Mouse (Mus musculus): ENCODE data around the gene Blmh.

DNA sequence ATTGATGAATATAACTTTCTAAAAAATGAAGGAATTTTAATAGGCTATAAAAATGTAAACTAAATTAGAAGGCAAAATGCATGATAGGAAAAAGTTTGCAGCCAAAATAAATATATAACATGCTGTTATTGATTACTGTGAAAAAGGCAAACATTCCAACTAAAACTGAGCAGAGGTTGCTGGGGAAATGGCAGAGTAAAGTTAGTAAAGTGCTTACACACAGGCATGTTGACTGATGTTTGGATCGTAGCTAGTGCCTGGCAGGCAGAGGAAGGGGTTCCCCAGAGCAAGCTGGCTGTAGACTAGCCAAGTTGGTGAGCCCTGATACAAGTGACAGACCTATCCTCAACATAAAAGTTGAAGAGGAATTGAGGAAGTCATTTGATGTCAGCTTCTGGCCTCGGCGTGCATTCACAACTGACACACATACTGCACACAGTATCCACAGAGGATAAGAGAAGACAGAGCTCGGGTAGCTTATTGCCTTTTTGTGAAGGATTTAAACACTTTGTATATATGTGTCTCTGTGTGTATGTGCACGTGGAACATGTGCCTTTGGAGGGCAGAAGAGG, 57.0 kb downstream of the Blmh start:
- no peak for TF ChIP-seq CTCF (IDR thresholded peaks at IDR 0.05; ENCODE audit: low read depth)
- TF ChIP-seq EP300 (IDR thresholded peaks at IDR 0.05; ENCODE audit: low read depth), result no peak

All from liver, embryonic 14.5 days (tissue).